Mouse (Mus musculus) hindbrain, embryonic 14.5 days (tissue): ENCODE data around the gene Fam83e. TPM values are rescaled to one million over a fixed set of nuclear protein-coding genes. Genes with fewer than 3 reads are reported as not detected.

Experiments used
- ATAC-seq: fragments of 200-750 bp; cut with Nextera tagmentation; 2 replicates; pipeline ENCODE4 v1.8.0; 2017; ENCODE audit warnings: moderate number of reproducible peaks, mild to moderate bottlenecking, moderate TSS enrichment, moderate library complexity; ENCODE audit not compliant: low FRiP score
- DNase-seq: peaks from one replicate; pipeline ENCODE4 v3.0.0-alpha.2; 2015; ENCODE audit warnings: low spot score
- H3K27ac ChIP-seq: fragments of 300-500 bp; sonication (generic); 2 replicates; pipeline ENCODE4 v1.5.1; 2014; ENCODE audit warnings: mild to moderate bottlenecking, moderate library complexity
- H3K27me3 ChIP-seq: fragments of 300-500 bp; sonication (generic); 2 replicates; pipeline ENCODE4 v1.6.1; 2014; ENCODE audit warnings: mild to moderate bottlenecking, low read length, mixed read lengths; ENCODE audit not compliant: control insufficient read depth, insufficient read depth
- H3K36me3 ChIP-seq: fragments of 300-500 bp; sonication (generic); replicated peaks from 2 replicates; pipeline ENCODE4 v1.6.1; 2014; ENCODE audit not compliant: control insufficient read depth, insufficient read depth
- H3K4me1 ChIP-seq: fragments of 300-500 bp; sonication (generic); replicated peaks from 2 replicates; pipeline ENCODE4 v1.6.1; 2014; ENCODE audit warnings: antibody characterized with exemption, low read length, mixed read lengths; ENCODE audit not compliant: control insufficient read depth, insufficient read depth
- H3K4me2 ChIP-seq: fragments of 300-500 bp; sonication (generic); replicated peaks from 2 replicates; pipeline ENCODE4 v1.6.1; 2014; ENCODE audit warnings: mild to moderate bottlenecking, moderate library complexity
- H3K4me3 ChIP-seq: fragments of 300-500 bp; sonication (generic); replicated peaks from 2 replicates; pipeline ENCODE4 v1.5.1; 2014; ENCODE audit warnings: mild to moderate bottlenecking, low read length
- H3K9ac ChIP-seq: fragments of 300-500 bp; sonication (generic); 2 replicates; pipeline ENCODE4 v1.6.1; 2014
- H3K9me3 ChIP-seq: fragments of 300-500 bp; sonication (generic); 2 replicates; pipeline ENCODE4 v1.6.1; 2016; ENCODE audit warnings: low read length; ENCODE audit not compliant: control insufficient read depth
- WGBS: fragments of 180-500 bp; shearing (Covaris S2); extraction: QIAGEN DNeasy Blood & Tissue Kit; methylation state at CpG from one replicate; pipeline ENCODE4 v1.1.7; 2014; 5-methylcytosine and 5-hydroxymethylcytosine counted together
- polyA plus RNA-seq: library from polyadenylated mRNA; unstranded; fragments of >200 nt; fragmentation: Nextera tagmentation; extraction: Ambion mirVana; gene quantifications from 2 replicates; pipeline ENCODE4 v1.2.1, GENCODE M21; 2014

The Fam83e gene
- polyA plus RNA-seq, result 0.17 TPM in 1 of 2 replicates, not detected in the other

GRCm38 (mm10) chr7:45720413-45721233 is at the start of gene Fam83e:
Gene Fam83e (plus strand): TSS chr7:45721212.
- H3K4me1 ChIP-seq, result peaks cover 28% of the 10 kb centered on the region
- no peak within 1 kb of the TSS for H3K9ac ChIP-seq
- H3K4me2 ChIP-seq, result no peak within 1 kb of the TSS
- no peak within 1 kb of the TSS for H3K27ac ChIP-seq
- H3K9me3 ChIP-seq, result no peaks in the 10 kb centered on the region
- WGBS, result 84% methylated on average over 14 of the region's 14 CpGs
- H3K27me3 ChIP-seq, result no peaks in the 10 kb centered on the region
- DNase-seq, result no peak
- peaks cover 65% of the 10 kb centered on the region for H3K36me3 ChIP-seq
- ATAC-seq, result no peak
- no peak within 1 kb of the TSS for H3K4me3 ChIP-seq

GRCm38 (mm10) chr7:45677627-45678295 is 43.3 kb upstream of the Fam83e start:
- Histone ChIP-seq H3K4me3 (no peak overlapping the region), H3K36me3 (no peaks in the 10 kb centered on the region), H3K9ac (no peak overlapping the region), H3K4me2 (no peak overlapping the region), H3K4me1 (no peaks in the 10 kb centered on the region), H3K9me3 (no peaks in the 10 kb centered on the region), H3K27me3 (no peaks in the 10 kb centered on the region), H3K27ac (no peak overlapping the region)
- ATAC-seq, result no peak
- DNase-seq, result no peak
- WGBS, result 78% methylated on average over 7 of the region's 7 CpGs

DNA sequence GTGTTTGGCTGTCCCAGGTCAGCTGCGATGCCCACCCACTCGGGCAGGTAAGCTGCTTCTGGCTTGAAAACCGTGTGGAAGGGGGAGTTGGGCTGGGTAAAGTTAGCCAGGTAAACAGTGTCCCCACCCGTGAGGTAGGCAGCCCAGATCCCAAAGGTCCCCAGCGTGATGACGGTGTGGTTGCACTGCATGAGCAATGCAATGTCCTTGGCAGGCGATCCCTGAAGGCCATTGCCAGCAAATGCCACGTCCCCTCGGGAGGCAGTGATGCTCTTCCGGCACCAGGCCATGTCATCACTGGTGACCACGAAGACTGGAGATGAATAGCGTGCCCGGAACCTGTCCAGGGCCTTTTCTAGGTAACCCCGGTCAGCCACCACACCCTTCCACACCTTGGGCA is 42.5 kb upstream of the Fam83e start:
- no peaks in the 10 kb centered on the region for H3K27me3 ChIP-seq
- H3K9me3 ChIP-seq, result no peaks in the 10 kb centered on the region
- no peak overlapping the region for H3K9ac ChIP-seq
- ATAC-seq (no peak), DNase-seq (no peak)
- H3K27ac ChIP-seq, result no peak overlapping the region
- H3K4me3 ChIP-seq, result no peak overlapping the region
- H3K4me1 ChIP-seq, result no peaks in the 10 kb centered on the region
- 93% methylated on average over 14 of the region's 14 CpGs for WGBS
- no peaks in the 10 kb centered on the region for H3K36me3 ChIP-seq
- H3K4me2 ChIP-seq, result no peak overlapping the region

DNA sequence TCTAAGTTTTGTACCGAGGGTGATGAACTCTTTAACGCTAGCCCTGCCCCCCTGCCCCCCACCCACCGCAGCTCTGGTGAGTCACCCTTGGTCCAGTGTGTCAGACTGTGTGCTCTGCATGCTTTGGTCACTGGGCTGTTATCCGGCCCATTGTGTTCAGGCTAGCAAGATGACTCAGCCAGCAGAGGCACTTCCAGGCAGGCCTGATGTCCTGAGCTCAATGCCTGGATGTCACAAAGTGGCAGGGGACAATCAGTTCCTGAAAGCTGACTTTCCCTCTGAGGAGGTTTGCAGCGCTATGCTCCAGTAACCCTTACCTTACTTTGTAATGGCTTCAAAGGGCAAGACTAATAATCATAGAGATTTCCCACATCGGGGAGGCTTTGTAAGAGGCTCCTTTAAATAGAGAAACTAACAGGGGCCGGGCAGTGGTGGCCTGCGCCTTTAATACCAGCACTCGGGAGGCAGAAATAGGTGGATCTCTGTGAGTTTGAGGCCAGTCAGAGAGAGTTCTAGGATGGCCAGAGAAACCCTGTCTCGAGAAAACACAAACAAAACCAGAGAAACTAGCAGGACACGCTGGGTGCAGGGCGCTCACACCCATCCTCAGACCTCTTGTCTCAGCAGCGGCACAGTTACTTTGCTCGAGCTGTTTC is 40.9 kb upstream of the Fam83e start:
- 60% methylated on average over 14 of the region's 14 CpGs for WGBS
- H3K4me2 ChIP-seq, result no peak overlapping the region
- no peaks in the 10 kb centered on the region for H3K36me3 ChIP-seq
- no peak for DNase-seq
- no peak overlapping the region for H3K9ac ChIP-seq
- H3K9me3 ChIP-seq, result no peaks in the 10 kb centered on the region
- H3K4me3 ChIP-seq, result no peak overlapping the region
- ATAC-seq, result no peak
- H3K27ac ChIP-seq, result no peak overlapping the region
- H3K27me3 ChIP-seq, result no peaks in the 10 kb centered on the region
- H3K4me1 ChIP-seq, result no peaks in the 10 kb centered on the region

GRCm38 (mm10) chr7:45681046-45681736 is 39.8 kb upstream of the Fam83e start:
- ATAC-seq (no peak), DNase-seq (no peak)
- no peak overlapping the region for H3K4me3 ChIP-seq
- H3K36me3 ChIP-seq, result no peaks in the 10 kb centered on the region
- H3K27me3 ChIP-seq, result no peaks in the 10 kb centered on the region
- no peak overlapping the region for H3K27ac ChIP-seq
- H3K4me1 ChIP-seq, result no peaks in the 10 kb centered on the region
- no peaks in the 10 kb centered on the region for H3K9me3 ChIP-seq
- 83% methylated on average over 8 of the region's 8 CpGs for WGBS
- no peak overlapping the region for H3K9ac ChIP-seq
- no peak overlapping the region for H3K4me2 ChIP-seq

- DNase-seq, result peak; percentile 87
- ATAC-seq, result peak; percentile 63
- Histone ChIP-seq H3K4me2 (peak overlapping the region; percentile 41), H3K9ac (peak overlapping the region; percentile 48; the same call in 1 of the 2 replicates), H3K4me1 (no peaks in the 10 kb centered on the region), H3K4me3 (no peak overlapping the region), H3K27me3 (no peaks in the 10 kb centered on the region), H3K27ac (peak overlapping the region; percentile 60; the same call in 1 of the 2 replicates), H3K9me3 (no peaks in the 10 kb centered on the region), H3K36me3 (no peaks in the 10 kb centered on the region)
- WGBS, result 31% methylated on average over 14 of the region's 14 CpGs
Measured at GRCm38 (mm10) chr7:45682144-45683126, 38.6 kb upstream of the Fam83e start.

DNA sequence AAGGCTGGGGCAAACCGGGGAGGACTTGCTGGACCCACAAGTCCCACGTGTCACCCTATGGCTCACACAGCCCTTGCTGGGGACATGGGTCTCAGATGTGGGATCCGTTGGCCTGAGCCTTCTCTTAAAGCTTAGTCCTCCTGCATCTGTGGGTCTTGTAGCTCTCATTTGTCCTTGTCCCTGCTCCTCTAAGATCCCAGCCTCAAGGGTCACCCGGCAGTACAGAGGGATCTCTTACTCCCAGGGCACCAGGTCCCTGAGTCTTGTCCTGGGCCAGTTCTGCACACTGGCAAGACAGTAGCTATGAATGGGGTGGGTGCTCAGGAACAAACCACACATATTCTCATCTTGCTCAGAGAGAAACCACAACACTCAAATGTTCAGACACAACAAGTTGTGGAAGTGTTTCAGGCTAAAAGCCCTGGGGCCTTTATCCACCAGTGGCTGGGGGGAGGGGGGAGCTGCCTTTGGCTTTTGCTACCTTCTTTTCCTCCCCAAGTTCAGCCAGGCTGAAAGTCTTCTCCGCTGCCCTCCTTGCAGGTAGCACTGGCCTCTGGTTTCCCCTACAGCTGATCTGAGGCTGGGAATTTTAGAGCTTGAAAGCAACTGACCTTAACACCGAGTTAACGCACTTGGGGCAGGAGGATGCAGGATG is 37.5 kb upstream of the Fam83e start, which contains the start of gene Ntn5:
Gene Ntn5, plus strand, starts transcription at position 627 of the 655 bp plus-strand sequence.
- WGBS, result 70% methylated on average over 7 of the region's 7 CpGs
- Histone ChIP-seq H3K36me3 (no peaks in the 10 kb centered on the region), H3K4me3 (no peak within 1 kb of the TSS), H3K27me3 (no peaks in the 10 kb centered on the region), H3K4me1 (no peaks in the 10 kb centered on the region), H3K4me2 (no peak within 1 kb of the TSS), H3K9ac (no peak within 1 kb of the TSS), H3K27ac (no peak within 1 kb of the TSS), H3K9me3 (no peaks in the 10 kb centered on the region)
- no peak for ATAC-seq
- no peak for DNase-seq

GRCm38 (mm10) chr7:45685811-45686210 is 35.2 kb upstream of the Fam83e start:
- Histone ChIP-seq H3K4me1 (no peaks in the 10 kb centered on the region), H3K4me3 (no peak overlapping the region), H3K27ac (no peak overlapping the region), H3K27me3 (no peaks in the 10 kb centered on the region), H3K36me3 (no peaks in the 10 kb centered on the region), H3K9me3 (no peaks in the 10 kb centered on the region), H3K4me2 (no peak overlapping the region), H3K9ac (no peak overlapping the region)
- 60% methylated on average over 10 of the region's 10 CpGs for WGBS
- no peak for ATAC-seq
- DNase-seq, result no peak
